Mouse (Mus musculus) thymus, adult 2 months (tissue): ENCODE data around the gene Pth2. TPM values are rescaled to one million over a fixed set of nuclear protein-coding genes. Genes with fewer than 3 reads are reported as not detected.

ENCODE experiments used
- DNase-seq: peaks from one replicate; pipeline ENCODE4 v3.0.0; 2021
- H3K27ac ChIP-seq: fragments of 200-500 bp; 2 replicates; pipeline ENCODE4 v1.5.1; 2012; ENCODE audit warnings: low read length, control low read depth; ENCODE audit not compliant: control insufficient read depth, insufficient read depth
- H3K27me3 ChIP-seq: fragments of 200-500 bp; 2 replicates; pipeline ENCODE4 v1.6.1; 2012; ENCODE audit warnings: mild to moderate bottlenecking, low read length, moderate library complexity, mixed read lengths; ENCODE audit not compliant: control insufficient read depth, insufficient read depth
- H3K36me3 ChIP-seq: fragments of 200-500 bp; 2 replicates; pipeline ENCODE4 v1.6.1; 2012; ENCODE audit warnings: mild to moderate bottlenecking, low read length, moderate library complexity; ENCODE audit not compliant: control insufficient read depth, insufficient read depth
- H3K4me1 ChIP-seq: fragments of 200-500 bp; replicated peaks from 2 replicates; pipeline ENCODE4 v1.6.1; 2012; ENCODE audit warnings: low read length; ENCODE audit not compliant: control insufficient read depth, insufficient read depth
- H3K4me3 ChIP-seq: fragments of 200-500 bp; 2 replicates; pipeline ENCODE4 v1.5.1; 2012; ENCODE audit warnings: mild to moderate bottlenecking, low read length, control low read depth, moderate library complexity; ENCODE audit not compliant: control insufficient read depth, insufficient read depth
- CTCF ChIP-seq: fragments of 200-500 bp; IDR thresholded peaks from 2 replicates; pipeline ENCODE4 v1.5.1; 2012; ENCODE audit warnings: mild to moderate bottlenecking, control low read depth, low read length, moderate library complexity, borderline replicate concordance; ENCODE audit not compliant: control insufficient read depth, poor library complexity, insufficient read depth; ENCODE audit errors: extremely low read depth
- POLR2A ChIP-seq: fragments of 200-500 bp; IDR thresholded peaks from 2 replicates; pipeline ENCODE4 v1.6.1; 2012; ENCODE audit warnings: mild to moderate bottlenecking, low read length, control low read depth, moderate library complexity; ENCODE audit not compliant: control insufficient read depth, poor library complexity, insufficient read depth; ENCODE audit errors: extremely low read depth
- WGBS: fragments of 180-500 bp; shearing (Covaris S2); methylation state at CpG from one replicate; pipeline ENCODE4 v1.1.7; 2018; 5-methylcytosine and 5-hydroxymethylcytosine counted together
- polyA plus RNA-seq: library from polyadenylated mRNA; depleted of rRNA; stranded (reverse); fragments of >200 nt; gene quantifications from 2 replicates; pipeline ENCODE4 v1.2.3, GENCODE M21; 2012

The Pth2 gene
- polyA plus RNA-seq, 1 experiment, result not detected

DNA sequence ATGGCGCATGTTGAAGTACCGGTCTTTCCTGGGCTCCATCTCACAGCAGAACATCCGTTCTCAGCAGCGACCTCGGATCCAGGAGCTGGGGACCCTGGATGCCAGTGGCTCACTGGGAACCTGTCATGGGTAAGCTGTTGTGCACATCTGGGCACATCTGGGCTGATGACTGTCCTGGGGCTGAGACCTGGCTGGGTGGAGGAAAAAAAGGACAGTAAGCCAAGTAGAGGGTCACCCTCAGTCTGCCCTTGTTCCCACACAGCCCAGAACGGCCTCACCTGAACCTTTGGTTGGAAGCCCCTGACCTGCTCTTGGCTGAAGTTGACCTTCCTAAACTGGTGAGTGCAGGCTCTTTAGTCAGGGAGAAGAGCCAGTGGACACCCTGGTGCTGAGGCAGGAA lies 21.8 kb upstream of the Pth2 start:
- peaks cover 11% of the 10 kb centered on the region for H3K4me1 ChIP-seq
- 100% methylated on average over 6 of the region's 6 CpGs for WGBS
- no peak overlapping the region for H3K27ac ChIP-seq
- no peak overlapping the region for H3K4me3 ChIP-seq
- H3K36me3 ChIP-seq, result no peaks in the 10 kb centered on the region
- TF ChIP-seq CTCF, result no peak
- TF ChIP-seq POLR2A, result no peak
- no peak for DNase-seq
- peaks cover 5% of the 10 kb centered on the region for H3K27me3 ChIP-seq

DNA sequence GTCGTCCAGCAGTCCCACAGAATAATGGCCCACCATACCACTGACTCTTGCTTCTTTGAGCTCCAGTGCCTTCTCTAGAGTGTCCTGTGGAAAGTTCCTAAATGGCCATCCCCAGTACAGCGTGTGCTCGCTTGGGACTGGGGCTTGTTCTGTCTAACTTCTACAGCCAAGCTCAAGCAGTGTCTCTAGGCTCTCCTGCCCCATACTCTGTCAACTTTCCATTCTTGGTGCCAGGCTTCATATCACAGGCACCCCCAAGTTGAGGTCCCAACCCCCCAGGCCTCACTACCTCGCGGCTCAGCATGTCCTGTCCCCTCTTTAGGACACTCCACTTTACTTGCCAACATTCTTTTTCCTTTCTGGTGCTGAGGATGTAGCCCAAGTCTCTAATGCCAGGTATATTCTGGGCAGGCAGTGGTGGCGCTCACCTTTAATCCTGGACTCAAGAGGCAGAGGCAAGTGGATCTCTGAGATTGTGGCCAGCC lies 20.4 kb upstream of the Pth2 start:
- 97% methylated on average over 6 of the region's 6 CpGs for whole genome bisulfite sequencing
- DNase-seq, result no peak
- Histone ChIP-seq H3K36me3 (no peaks in the 10 kb centered on the region), H3K27me3 (peaks cover 11% of the 10 kb centered on the region), H3K4me1 (peaks cover 7% of the 10 kb centered on the region), H3K4me3 (no peak overlapping the region), H3K27ac (no peak overlapping the region)
- TF ChIP-seq POLR2A (no peak), CTCF (no peak)

DNA sequence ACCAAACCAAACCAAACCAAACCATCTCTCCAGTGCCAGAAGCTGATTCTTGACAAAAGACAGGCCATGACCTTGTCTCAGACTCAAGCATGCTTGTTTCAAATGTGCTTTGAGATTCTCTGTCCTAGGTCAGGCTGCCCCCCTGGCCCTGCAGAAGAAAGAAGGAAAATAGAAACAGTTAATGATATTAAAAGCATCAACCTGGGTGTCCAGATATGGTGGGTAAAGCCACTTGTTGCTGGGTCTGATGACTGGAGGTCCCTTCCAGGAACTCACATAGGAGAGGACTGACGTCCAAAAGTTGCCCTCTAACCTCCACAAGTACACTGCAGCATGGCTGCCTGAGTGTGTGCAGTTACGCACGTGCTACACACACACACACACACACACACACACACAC lies 19.9 kb upstream of the Pth2 start:
- Histone ChIP-seq H3K4me1 (peaks cover 7% of the 10 kb centered on the region), H3K36me3 (no peaks in the 10 kb centered on the region), H3K4me3 (no peak overlapping the region), H3K27ac (no peak overlapping the region), H3K27me3 (peaks cover 11% of the 10 kb centered on the region)
- TF ChIP-seq POLR2A (no peak), CTCF (no peak)
- no peak for DNase-seq
- 95% methylated on average over 3 of the region's 3 CpGs for WGBS

DNA sequence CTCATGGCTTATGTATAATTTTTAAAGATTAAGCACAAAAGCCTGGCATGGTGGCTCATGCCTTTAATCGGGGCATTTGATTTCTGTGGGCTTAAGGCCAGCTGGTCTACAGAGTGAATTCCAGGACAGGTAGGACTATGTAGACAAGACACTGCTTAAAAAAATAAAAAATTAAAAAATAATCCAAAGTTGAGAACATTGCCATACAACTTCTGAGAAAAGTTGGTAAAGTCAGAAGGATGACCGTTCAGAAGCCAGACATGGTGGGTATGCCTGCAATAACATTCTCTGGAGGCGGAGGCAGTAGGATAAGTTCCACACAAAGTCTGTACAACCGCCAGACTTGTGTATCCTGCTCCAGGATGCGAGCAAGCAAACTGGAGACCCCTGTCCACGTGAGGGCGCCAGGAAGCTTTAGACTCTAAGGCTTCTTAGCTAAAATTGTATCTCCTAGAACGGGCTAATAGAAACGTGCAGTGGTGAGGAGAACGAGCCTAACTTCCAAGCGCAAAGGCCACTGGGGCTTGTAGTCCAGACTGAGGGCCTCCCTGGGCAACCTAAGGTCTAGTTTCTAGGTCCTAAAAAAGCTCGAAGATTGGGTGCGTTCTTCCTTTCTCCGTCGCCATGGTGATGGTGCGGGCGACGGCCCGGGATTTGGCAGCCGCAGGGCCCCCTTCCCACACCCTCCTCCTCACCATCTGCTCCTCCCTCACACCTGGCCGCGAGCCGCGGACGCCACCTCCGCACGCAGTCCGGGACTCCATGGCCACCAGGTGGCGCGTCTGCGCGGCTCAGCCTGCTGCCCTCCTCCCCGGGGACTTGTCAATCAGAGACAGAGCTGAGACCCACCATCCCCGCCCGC lies 19.0 kb upstream of the Pth2 start:
- peaks cover 11% of the 10 kb centered on the region for H3K27me3 ChIP-seq
- H3K36me3 ChIP-seq, result no peaks in the 10 kb centered on the region
- peaks cover 7% of the 10 kb centered on the region for H3K4me1 ChIP-seq
- DNase-seq, result peak; percentile 93
- peak overlapping the region; percentile 39 for H3K4me3 ChIP-seq
- peak; percentile 98 for TF ChIP-seq CTCF
- no peak for TF ChIP-seq POLR2A
- 4% methylated on average over 35 of the region's 35 CpGs for WGBS
- H3K27ac ChIP-seq, result no peak overlapping the region

DNA sequence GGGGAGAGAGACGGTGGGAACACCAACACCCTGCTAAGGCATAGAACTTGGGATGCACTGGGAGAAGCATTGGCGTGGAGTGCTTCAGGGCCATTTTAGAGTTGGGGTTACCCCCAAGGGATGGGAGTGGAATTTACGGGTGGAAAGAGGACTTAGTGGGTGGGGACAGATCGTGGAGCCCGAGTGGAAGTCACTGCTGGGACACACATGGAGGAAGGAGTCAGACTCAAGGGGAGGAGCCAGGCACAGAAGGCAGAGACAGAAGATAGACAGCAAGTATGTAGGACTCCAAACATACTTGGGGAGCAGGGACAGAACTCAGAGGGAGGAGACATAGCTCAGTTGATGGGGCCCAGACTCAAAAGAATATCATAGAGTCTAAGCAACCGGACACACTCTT lies 18.2 kb upstream of the Pth2 start:
- WGBS, result 32% methylated on average over 6 of the region's 6 CpGs
- peaks cover 13% of the 10 kb centered on the region for H3K27me3 ChIP-seq
- H3K4me3 ChIP-seq, result no peak overlapping the region

DNA sequence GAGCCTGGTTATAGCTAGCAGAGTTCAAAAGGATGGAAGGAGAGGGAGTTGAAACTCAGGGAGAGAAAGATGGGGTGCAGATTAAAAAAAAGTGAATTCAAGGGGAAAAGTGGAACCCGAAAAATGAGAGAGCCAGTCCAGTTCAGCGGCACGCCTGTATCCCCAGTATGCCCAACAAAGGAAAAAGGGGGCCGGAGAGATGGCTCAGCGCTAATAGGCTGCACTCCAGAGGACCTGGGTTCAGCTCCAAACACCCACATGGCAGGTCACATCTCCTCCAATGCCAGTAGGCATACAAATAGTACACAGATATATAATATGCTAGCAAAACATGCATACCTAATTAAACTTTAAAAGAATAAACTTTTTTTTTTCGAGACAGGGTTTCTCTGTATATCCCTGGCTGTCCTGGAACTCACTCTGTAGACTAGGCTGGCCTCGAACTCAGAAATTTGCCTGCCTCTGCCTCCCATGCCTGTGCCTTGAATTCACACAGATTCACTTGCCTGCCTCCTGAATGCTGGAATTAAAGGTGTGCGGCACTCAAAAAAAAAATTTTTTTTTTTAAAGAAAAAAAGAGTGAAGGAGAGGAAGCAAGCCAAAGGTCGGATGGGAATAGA lies 17.7 kb upstream of the Pth2 start:
- TF ChIP-seq POLR2A (no peak), CTCF (no peak)
- peaks cover 18% of the 10 kb centered on the region for H3K27me3 ChIP-seq
- H3K27ac ChIP-seq, result no peak overlapping the region
- WGBS, result 82% methylated on average over 9 of the region's 9 CpGs
- no peak overlapping the region for H3K4me3 ChIP-seq
- no peak for DNase-seq
- H3K36me3 ChIP-seq, result no peaks in the 10 kb centered on the region
- peaks cover 7% of the 10 kb centered on the region for H3K4me1 ChIP-seq

More for the DNA sequence above, 18.2 kb upstream of the Pth2 start:
- H3K27ac ChIP-seq, result no peak overlapping the region
- H3K36me3 ChIP-seq, result no peaks in the 10 kb centered on the region
- no peak for DNase-seq
- TF ChIP-seq CTCF (no peak), POLR2A (no peak)
- peaks cover 7% of the 10 kb centered on the region for H3K4me1 ChIP-seq
